Mouse (Mus musculus): Measurements from ENCODE around the gene Magoh. TPM values are rescaled to one million over a fixed set of nuclear protein-coding genes. Genes with fewer than 3 reads are reported as not detected.

Magoh gene
- total RNA-seq, 1 experiment from 2014 or later = 91.3 TPM

- DNase-seq = peak; percentile 95
Measured at GRCm38 (mm10) chr4:107889731-107890432, 10.3 kb downstream of the Magoh start, which contains the start of gene 0610037L13Rik. 0610037L13Rik (plus strand) TSS chr4:107889813.

- peak; percentile 17 for DNase-seq
Measured at GRCm38 (mm10) chr4:107892663-107893062, 13.1 kb downstream of the Magoh start.

GRCm38 (mm10) chr4:107899211-107899927 lies 19.8 kb downstream of the Magoh start:
- DNase-seq = no peak

- DNase-seq = peak; percentile 28
Measured at GRCm38 (mm10) chr4:107900206-107900605, 20.7 kb downstream of the Magoh start.

- DNase-seq = no peak
Measured at GRCm38 (mm10) chr4:107904252-107904651, 24.7 kb downstream of the Magoh start.

GRCm38 (mm10) chr4:107906561-107906960 lies 27.0 kb downstream of the Magoh start:
- no peak for DNase-seq

- DNase-seq = no peak
Measured at GRCm38 (mm10) chr4:107910020-107910419, 30.5 kb downstream of the Magoh start.

- DNase-seq = peak; percentile 84
Measured at GRCm38 (mm10) chr4:107920336-107920735, 40.8 kb downstream of the Magoh start.

GRCm38 (mm10) chr4:107921152-107921695 lies 41.7 kb downstream of the Magoh start:
- peak; percentile 91 for DNase-seq

GRCm38 (mm10) chr4:107921952-107922351 lies 42.4 kb downstream of the Magoh start:
- peak; percentile 53 for DNase-seq

- DNase-seq = peak; percentile 98
Measured at GRCm38 (mm10) chr4:107923145-107923802, 43.7 kb downstream of the Magoh start, which contains the start of gene Cpt2. Cpt2 (minus strand) TSS chr4:107923610.

- no peak for DNase-seq
Measured at GRCm38 (mm10) chr4:107923803-107924194, 44.2 kb downstream of the Magoh start.

- no peak for DNase-seq
Measured at GRCm38 (mm10) chr4:107928269-107928668, 48.7 kb downstream of the Magoh start.

GRCm38 (mm10) chr4:107928726-107929125 lies 49.2 kb downstream of the Magoh start:
- no peak for DNase-seq

GRCm38 (mm10) chr4:107931453-107931852 lies 51.9 kb downstream of the Magoh start:
- no peak for DNase-seq

GRCm38 (mm10) chr4:107933239-107933638 lies 53.7 kb downstream of the Magoh start:
- no peak for DNase-seq

- no peak for DNase-seq
Measured at GRCm38 (mm10) chr4:107935254-107935653, 55.7 kb downstream of the Magoh start.

Other genes starting within 250 kb of the Magoh start
- gene Dmrtb1, start 195.5 kb upstream of the Magoh start, total RNA-seq (2021) = 0.26 TPM in 1 of 2 replicates, not detected in the other
- gene Lrp8, start 77.5 kb upstream of the Magoh start, total RNA-seq (2021) = 5.0 and 5.2 TPM in 2 replicates
- 75.3 and 75.4 TPM in 2 replicates for gene 0610037L13Rik, start 10.1 kb downstream of the Magoh start, total RNA-seq (2021)
- gene Cpt2, start 43.9 kb downstream of the Magoh start, total RNA-seq (2021) = 247 and 275 TPM in 2 replicates
- 0.26 and 0.44 TPM in 2 replicates for gene Slc1a7, start 88.6 kb downstream of the Magoh start, total RNA-seq (2021)
- 8.1 and 8.2 TPM in 2 replicates for gene Podn, start 216.7 kb downstream of the Magoh start, total RNA-seq (2021)